Mouse (Mus musculus) midbrain, embryonic 16.5 days (tissue): ENCODE results near the gene Dao. TPM values are rescaled to one million over a fixed set of nuclear protein-coding genes. Genes with fewer than 3 reads are reported as not detected.

Experiments
- ATAC-seq: fragments of 200-750 bp; cut with Nextera tagmentation; 2 replicates; pipeline ENCODE4 v1.8.0; 2017; ENCODE audit warnings: moderate TSS enrichment
- H3K27ac ChIP-seq: fragments of 300-500 bp; sonication (generic); 2 replicates; pipeline ENCODE4 v1.5.1; 2014; ENCODE audit warnings: mild to moderate bottlenecking, low read length, mixed read lengths
- H3K27me3 ChIP-seq: fragments of 300-500 bp; sonication (generic); 2 replicates; pipeline ENCODE4 v1.6.1; 2014; ENCODE audit warnings: low read depth, low read length, mixed read lengths; ENCODE audit not compliant: control insufficient read depth, insufficient read depth
- H3K36me3 ChIP-seq: fragments of 300-500 bp; sonication (generic); 2 replicates; pipeline ENCODE4 v1.6.1; 2014; ENCODE audit warnings: mild to moderate bottlenecking, low read length, moderate library complexity, mixed read lengths; ENCODE audit not compliant: control insufficient read depth, insufficient read depth
- H3K4me1 ChIP-seq: fragments of 300-500 bp; sonication (generic); 2 replicates; pipeline ENCODE4 v1.6.1; 2014; ENCODE audit warnings: mild to moderate bottlenecking, low read length, mixed read lengths; ENCODE audit not compliant: control insufficient read depth, insufficient read depth
- H3K4me2 ChIP-seq: fragments of 300-500 bp; sonication (generic); 2 replicates; pipeline ENCODE4 v1.6.1; 2014; ENCODE audit warnings: mild to moderate bottlenecking, low read length, mixed read lengths
- H3K4me3 ChIP-seq: fragments of 300-500 bp; sonication (generic); 2 replicates; pipeline ENCODE4 v1.5.1; 2014; ENCODE audit warnings: low read depth, mild to moderate bottlenecking, low read length, moderate library complexity, mixed read lengths
- H3K9ac ChIP-seq: fragments of 300-500 bp; sonication (generic); 2 replicates; pipeline ENCODE4 v1.6.1; 2014; ENCODE audit warnings: low read depth, low read length, mixed read lengths
- H3K9me3 ChIP-seq: fragments of 300-500 bp; sonication (generic); replicated peaks from 2 replicates; pipeline ENCODE4 v1.6.1; 2014; ENCODE audit warnings: mild to moderate bottlenecking, low read length, mixed read lengths; ENCODE audit not compliant: control insufficient read depth, poor library complexity, severe bottlenecking
- WGBS: fragments of 180-500 bp; shearing (Covaris S2); extraction: QIAGEN DNeasy Blood & Tissue Kit; methylation state at CpG from one replicate; pipeline ENCODE4 v1.1.7; 2014; 5-methylcytosine and 5-hydroxymethylcytosine counted together
- polyA plus RNA-seq: library from polyadenylated mRNA; unstranded; fragments of >200 nt; fragmentation: Nextera tagmentation; extraction: Ambion mirVana; gene quantifications from 2 replicates; pipeline ENCODE4 v1.2.1, GENCODE M21; 2015

Gene Dao
- polyA plus RNA-seq, 1 experiment from 2014 or later, result not detected

GRCm38 (mm10) chr5:114004573-114004972 is 1.1 kb downstream of the Dao start:
- Histone ChIP-seq H3K9me3 (no peaks in the 10 kb centered on the region), H3K27ac (no peak overlapping the region), H3K9ac (no peak overlapping the region), H3K4me2 (no peak overlapping the region), H3K4me1 (no peaks in the 10 kb centered on the region), H3K27me3 (no peaks in the 10 kb centered on the region), H3K4me3 (no peak overlapping the region), H3K36me3 (no peaks in the 10 kb centered on the region)
- ATAC-seq, result no peak
- 79% methylated on average over 11 of the region's 11 CpGs for WGBS

DNA sequence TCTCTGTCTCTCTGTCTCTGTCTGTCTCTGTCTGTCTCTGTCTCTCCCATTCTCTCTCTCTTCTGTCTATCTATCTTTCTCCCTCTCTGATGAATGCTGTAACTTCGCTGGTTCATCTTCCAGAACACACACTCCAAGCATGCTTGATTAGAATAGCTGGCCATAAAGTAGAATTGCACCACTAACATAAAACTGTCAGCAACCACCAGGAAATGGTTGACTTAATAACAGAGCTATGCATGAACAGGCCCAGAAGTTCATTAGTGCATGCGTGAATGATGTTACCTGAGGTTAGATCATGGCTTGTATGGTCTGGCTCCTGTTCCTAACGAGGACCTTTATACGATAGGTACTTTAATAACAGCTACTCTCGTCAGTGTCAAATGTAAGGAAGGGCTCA is 1.6 kb downstream of the Dao start:
- H3K27ac ChIP-seq, result no peak overlapping the region
- no peak overlapping the region for H3K4me3 ChIP-seq
- no peak overlapping the region for H3K4me2 ChIP-seq
- H3K36me3 ChIP-seq, result no peaks in the 10 kb centered on the region
- H3K27me3 ChIP-seq, result no peaks in the 10 kb centered on the region
- no peak overlapping the region for H3K9ac ChIP-seq
- H3K9me3 ChIP-seq, result no peaks in the 10 kb centered on the region
- H3K4me1 ChIP-seq, result no peaks in the 10 kb centered on the region
- 86% methylated on average over 5 of the region's 5 CpGs for WGBS
- ATAC-seq, result no peak

DNA sequence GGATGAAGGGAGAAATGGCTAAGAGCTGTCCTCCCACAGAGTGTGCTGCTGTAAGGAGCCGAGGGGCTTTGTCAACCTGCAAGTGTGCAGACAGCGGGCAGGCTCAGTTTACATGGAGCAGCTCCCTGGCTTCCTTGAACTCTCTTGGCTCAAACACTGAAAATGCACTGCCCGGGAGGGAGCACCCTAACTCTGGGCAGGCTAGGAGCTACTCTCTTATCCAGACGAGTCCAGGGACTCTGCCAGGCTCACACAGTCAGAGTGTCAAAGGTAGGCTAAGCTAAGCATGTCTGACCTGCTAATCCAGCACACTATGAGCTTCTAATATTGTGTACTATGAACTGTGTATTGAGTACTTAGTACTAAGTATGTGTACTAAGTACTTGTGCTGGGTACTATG is 3.5 kb downstream of the Dao start:
- no peak overlapping the region for H3K27ac ChIP-seq
- H3K4me1 ChIP-seq, result no peaks in the 10 kb centered on the region
- no peak overlapping the region for H3K4me2 ChIP-seq
- no peaks in the 10 kb centered on the region for H3K27me3 ChIP-seq
- H3K9me3 ChIP-seq, result no peaks in the 10 kb centered on the region
- no peak overlapping the region for H3K9ac ChIP-seq
- WGBS, result 82% methylated on average over 4 of the region's 4 CpGs
- ATAC-seq, result no peak
- H3K36me3 ChIP-seq, result no peaks in the 10 kb centered on the region
- H3K4me3 ChIP-seq, result no peak overlapping the region

- Histone ChIP-seq H3K27ac (no peak overlapping the region), H3K27me3 (no peaks in the 10 kb centered on the region), H3K4me3 (no peak overlapping the region), H3K4me1 (no peaks in the 10 kb centered on the region), H3K36me3 (no peaks in the 10 kb centered on the region), H3K4me2 (no peak overlapping the region), H3K9me3 (no peaks in the 10 kb centered on the region), H3K9ac (no peak overlapping the region)
- WGBS, result 75% methylated on average over 12 of the region's 12 CpGs
- ATAC-seq, result no peak
Measured at GRCm38 (mm10) chr5:114007753-114008453, 4.4 kb downstream of the Dao start.

- Histone ChIP-seq H3K27ac (no peak overlapping the region), H3K36me3 (no peaks in the 10 kb centered on the region), H3K4me1 (no peaks in the 10 kb centered on the region), H3K9me3 (no peaks in the 10 kb centered on the region), H3K4me2 (no peak overlapping the region), H3K27me3 (no peaks in the 10 kb centered on the region), H3K9ac (no peak overlapping the region), H3K4me3 (no peak overlapping the region)
- ATAC-seq, result no peak
- WGBS, result 79% methylated on average over 4 of the region's 4 CpGs
Measured at GRCm38 (mm10) chr5:114009049-114009448, 5.5 kb downstream of the Dao start.

GRCm38 (mm10) chr5:114015121-114015520 is 11.6 kb downstream of the Dao start:
- Histone ChIP-seq H3K27me3 (no peaks in the 10 kb centered on the region), H3K9ac (no peak overlapping the region), H3K27ac (no peak overlapping the region), H3K4me2 (no peak overlapping the region), H3K4me3 (no peak overlapping the region), H3K36me3 (no peaks in the 10 kb centered on the region), H3K4me1 (no peaks in the 10 kb centered on the region), H3K9me3 (no peaks in the 10 kb centered on the region)
- 68% methylated on average over 7 of the region's 7 CpGs for WGBS
- no peak for ATAC-seq

- Histone ChIP-seq H3K27me3 (no peaks in the 10 kb centered on the region), H3K4me2 (no peak overlapping the region), H3K9ac (no peak overlapping the region), H3K4me3 (no peak overlapping the region), H3K4me1 (peaks cover 6% of the 10 kb centered on the region), H3K9me3 (no peaks in the 10 kb centered on the region), H3K36me3 (peaks cover 3% of the 10 kb centered on the region; the same call in 1 of the 2 replicates), H3K27ac (no peak overlapping the region)
- WGBS, result 61% methylated on average over 6 of the region's 6 CpGs
- ATAC-seq, result peak; percentile 15; the same call in 1 of the 2 replicates
Measured at GRCm38 (mm10) chr5:114024390-114024789, 20.9 kb downstream of the Dao start.

GRCm38 (mm10) chr5:114024885-114025284 is 21.4 kb downstream of the Dao start:
- H3K9ac ChIP-seq, result no peak overlapping the region

DNA sequence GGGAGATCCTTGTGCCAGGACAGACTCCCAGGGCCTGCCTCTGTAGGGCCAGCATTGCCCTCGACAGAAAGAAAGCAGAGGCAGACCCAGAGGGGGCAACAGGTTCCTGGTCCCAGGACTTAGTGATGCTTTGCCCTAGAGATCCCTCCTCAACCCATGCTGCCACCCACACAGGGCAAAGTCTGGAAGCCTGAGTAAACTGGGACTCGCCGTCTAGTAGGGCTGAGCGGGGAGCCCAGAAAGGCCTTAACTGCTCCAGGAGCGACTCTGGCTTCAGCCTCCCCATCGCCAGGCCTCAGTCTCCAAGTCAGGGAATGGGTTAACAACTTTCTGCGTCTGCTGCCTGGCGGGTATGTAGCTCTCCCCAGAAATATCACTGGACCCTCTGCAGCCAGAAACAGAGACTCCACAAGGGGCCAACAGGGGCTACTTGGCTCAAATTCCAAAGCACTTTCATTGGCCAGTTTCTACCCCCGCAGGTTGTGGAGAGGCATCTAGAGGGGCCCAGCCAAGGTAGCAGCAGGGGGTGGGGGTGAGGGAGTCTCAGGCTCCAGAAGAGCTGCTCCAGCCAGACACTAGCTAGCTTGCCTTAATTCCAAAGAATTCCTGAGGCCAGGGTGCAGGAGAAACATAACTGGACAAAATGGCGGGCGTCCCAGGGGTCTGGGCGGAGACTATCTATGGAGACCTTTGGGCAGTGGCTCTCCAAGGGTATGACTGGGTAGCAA is 23.9 kb downstream of the Dao start:
- H3K4me2 ChIP-seq, result no peak overlapping the region
- H3K36me3 ChIP-seq, result peaks cover 10% of the 10 kb centered on the region; the same call in 1 of the 2 replicates
- no peak overlapping the region for H3K27ac ChIP-seq
- 88% methylated on average over 12 of the region's 12 CpGs for WGBS
- H3K9me3 ChIP-seq, result no peaks in the 10 kb centered on the region
- H3K9ac ChIP-seq, result no peak overlapping the region
- H3K27me3 ChIP-seq, result no peaks in the 10 kb centered on the region
- peaks cover 6% of the 10 kb centered on the region for H3K4me1 ChIP-seq
- no peak overlapping the region for H3K4me3 ChIP-seq
- ATAC-seq, result no peak

More at GRCm38 (mm10) chr5:114024885-114025284, 21.4 kb downstream of the Dao start:
- Histone ChIP-seq H3K27me3 (no peaks in the 10 kb centered on the region), H3K4me1 (peaks cover 6% of the 10 kb centered on the region), H3K36me3 (peaks cover 3% of the 10 kb centered on the region; the same call in 1 of the 2 replicates), H3K27ac (no peak overlapping the region), H3K9me3 (no peaks in the 10 kb centered on the region), H3K4me2 (0 out of 2 replicates have a peak overlapping the region, but pooled peaks have one; percentile 15), H3K4me3 (no peak overlapping the region)
- WGBS, result 14% methylated on average over 8 of the region's 10 CpGs
- ATAC-seq, result peak; percentile 30; the same call in 1 of the 2 replicates
